Mouse (Mus musculus): ENCODE data around the gene Fhod1. TPM values are rescaled to one million over a fixed set of nuclear protein-coding genes. Genes with fewer than 3 reads are reported as not detected.

The Fhod1 gene
- polyA plus RNA-seq, 1 experiment from 2014 or later, result 0.48 TPM

DNA sequence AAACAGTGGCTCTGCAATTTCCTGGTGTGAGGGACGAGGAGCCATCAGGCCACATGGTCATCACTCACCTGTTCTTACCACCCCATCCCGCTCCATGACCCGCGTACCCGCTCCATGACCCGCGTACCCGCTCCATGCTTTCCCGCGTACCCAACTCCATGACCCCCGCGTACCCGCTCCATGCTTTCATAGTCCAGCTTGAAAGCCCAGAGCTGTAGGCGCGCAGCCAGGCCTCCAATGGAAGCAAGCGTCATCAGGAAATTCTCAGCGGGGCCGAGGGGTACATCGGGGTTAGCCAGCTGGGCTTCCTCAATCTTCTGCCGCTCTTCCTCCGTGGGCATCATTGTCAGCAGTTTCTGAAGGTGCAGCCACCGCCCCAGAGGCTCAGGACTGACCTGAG, 16.3 kb downstream of the Fhod1 start:
- ATAC-seq (replicated peaks), result no peak
- WGBS, result 96% methylated on average over 22 of the region's 22 CpGs
- no peak overlapping the region for H3K4me3 ChIP-seq
- H3K4me2 ChIP-seq (replicated peaks), result no peak overlapping the region
- no peaks in the 10 kb centered on the region for H3K27me3 ChIP-seq
- H3K4me1 ChIP-seq, result peaks cover 9% of the 10 kb centered on the region
- no peak overlapping the region for H3K9ac ChIP-seq (replicated peaks)
- H3K36me3 ChIP-seq, result peaks cover 44% of the 10 kb centered on the region
- no peak overlapping the region for H3K27ac ChIP-seq (replicated peaks)
- no peaks in the 10 kb centered on the region for H3K9me3 ChIP-seq

DNA sequence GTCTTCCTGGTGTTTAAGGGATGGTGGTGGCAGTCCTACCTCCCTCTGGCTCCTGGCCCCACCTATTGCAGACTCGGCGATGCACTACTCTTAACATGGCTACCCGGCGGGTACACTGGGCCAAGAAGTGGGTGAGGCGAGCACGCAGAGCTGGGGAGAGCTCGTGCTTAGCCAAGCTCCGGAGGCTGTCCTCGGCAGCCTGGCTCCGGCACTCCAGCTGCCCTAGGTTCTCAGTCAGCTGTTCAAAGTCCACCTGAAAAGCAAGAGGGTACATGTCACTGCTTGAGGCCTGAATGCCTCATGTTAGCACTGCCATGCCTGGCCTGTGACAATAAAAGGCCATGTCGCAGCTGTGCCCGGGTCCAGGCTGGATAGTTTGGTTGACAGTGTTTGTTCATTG, 17.4 kb downstream of the Fhod1 start:
- no peak overlapping the region for H3K4me3 ChIP-seq
- ATAC-seq (replicated peaks), result no peak
- H3K9ac ChIP-seq (replicated peaks), result no peak overlapping the region
- WGBS, result 94% methylated on average over 12 of the region's 12 CpGs
- no peaks in the 10 kb centered on the region for H3K9me3 ChIP-seq
- H3K27ac ChIP-seq (replicated peaks), result no peak overlapping the region
- H3K4me2 ChIP-seq (replicated peaks), result no peak overlapping the region
- H3K27me3 ChIP-seq, result no peaks in the 10 kb centered on the region
- H3K36me3 ChIP-seq, result peaks cover 44% of the 10 kb centered on the region
- H3K4me1 ChIP-seq, result peaks cover 13% of the 10 kb centered on the region

DNA sequence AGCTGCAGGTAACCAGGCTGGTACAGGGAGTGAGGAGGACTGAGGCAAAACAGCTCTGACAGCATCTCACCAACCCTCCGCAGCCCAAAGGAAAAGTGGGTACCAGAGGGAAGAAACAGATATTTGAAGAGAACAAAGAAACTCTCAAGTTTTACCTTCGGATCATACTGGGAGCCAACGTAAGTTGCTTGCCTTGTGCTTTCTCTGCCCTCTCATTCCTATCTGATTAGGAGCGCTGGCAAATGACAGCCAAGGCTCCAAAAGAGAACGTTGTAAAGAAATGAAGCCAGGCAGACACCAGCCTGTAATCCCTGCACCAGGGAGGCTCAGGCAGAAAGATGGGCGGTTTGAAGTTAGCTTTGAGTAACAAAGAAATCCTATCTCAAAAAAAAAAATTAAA, 20.8 kb downstream of the Fhod1 start:
- Histone ChIP-seq H3K27ac (replicated peaks) (peak overlapping the region; percentile 77; the same call in 1 of the 2 replicates), H3K27me3 (no peaks in the 10 kb centered on the region), H3K36me3 (peaks cover 40% of the 10 kb centered on the region), H3K9ac (replicated peaks) (peak overlapping the region; percentile 55), H3K4me3 (peak overlapping the region; percentile 62), H3K4me1 (peaks cover 19% of the 10 kb centered on the region), H3K9me3 (no peaks in the 10 kb centered on the region), H3K4me2 (replicated peaks) (peak overlapping the region; percentile 69)
- no peak; the same call in 1 of the 2 replicates for ATAC-seq (replicated peaks)
- WGBS, result 38% methylated on average over 6 of the region's 6 CpGs

DNA sequence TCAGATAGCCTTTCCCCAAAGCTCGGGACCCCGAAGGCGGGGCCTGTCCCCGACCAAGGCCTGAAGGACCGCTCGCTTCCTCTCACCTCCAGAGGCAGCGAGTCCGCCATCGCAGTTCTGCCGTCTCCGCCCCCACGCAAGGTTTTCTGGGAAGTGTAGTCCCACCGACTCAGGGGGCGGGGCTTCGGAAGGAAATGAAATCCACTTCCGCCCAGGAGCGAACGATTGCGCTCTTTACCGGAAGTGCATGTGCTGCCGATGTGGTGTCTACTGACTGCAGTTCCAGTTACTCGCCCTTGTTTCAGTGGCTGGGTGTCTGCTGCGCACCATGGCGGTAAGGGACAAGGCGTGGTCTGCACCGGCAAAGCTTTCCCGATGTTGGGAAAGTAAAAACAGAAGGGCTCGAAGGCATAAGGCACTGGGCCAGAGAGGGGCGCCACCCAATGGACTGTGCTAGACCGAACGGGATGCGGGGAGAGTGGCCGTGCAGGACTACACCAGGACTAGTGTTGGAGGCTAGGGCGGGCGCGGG, 21.5 kb downstream of the Fhod1 start, which contains the start of the genes Lrrc29 and Tmem208:
Gene Lrrc29 (minus strand): TSS at position 138 of the 532 bp plus-strand sequence.
Gene Tmem208 (plus strand): TSS at position 214 of the 532 bp plus-strand sequence.
- Histone ChIP-seq H3K9ac (replicated peaks) (peak within 1 kb of the TSS; percentile 69), H3K4me3 (peak within 1 kb of the TSS; percentile 62), H3K27me3 (no peaks in the 10 kb centered on the region), H3K27ac (replicated peaks) (peak within 1 kb of the TSS; percentile 77), H3K4me2 (replicated peaks) (peak within 1 kb of the TSS; percentile 79), H3K9me3 (no peaks in the 10 kb centered on the region), H3K36me3 (peaks cover 38% of the 10 kb centered on the region), H3K4me1 (peaks cover 19% of the 10 kb centered on the region)
- ATAC-seq (replicated peaks), result peak; percentile 94
- WGBS, result 0% methylated on average over 36 of the region's 36 CpGs

DNA sequence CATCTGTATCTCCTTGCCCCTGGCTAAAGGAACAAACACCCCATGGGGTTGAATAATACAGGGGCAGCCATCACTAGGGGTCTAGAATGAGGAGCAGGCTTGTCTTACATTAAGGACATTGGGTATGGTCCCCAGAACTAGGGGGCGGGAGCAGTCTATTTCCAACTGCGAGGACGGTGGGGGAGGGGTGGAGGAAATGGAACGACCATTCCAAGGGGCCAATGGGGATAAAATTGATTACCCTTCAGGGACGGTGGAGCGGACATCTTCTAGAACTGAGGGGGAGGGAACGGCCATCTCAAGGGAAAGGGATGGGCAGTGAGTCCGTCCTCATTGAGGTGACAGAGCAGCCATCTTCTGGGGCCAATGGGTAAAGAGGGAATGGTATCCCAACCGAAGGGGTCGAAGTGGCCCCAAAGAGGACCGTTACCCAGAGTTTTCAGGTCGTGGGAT, 22.1 kb downstream of the Fhod1 start:
- Histone ChIP-seq H3K27me3 (no peaks in the 10 kb centered on the region), H3K27ac (replicated peaks) (peak overlapping the region; percentile 41; the same call in 1 of the 2 replicates), H3K4me3 (peak overlapping the region; percentile 62), H3K9ac (replicated peaks) (peak overlapping the region; percentile 69), H3K9me3 (no peaks in the 10 kb centered on the region), H3K4me1 (peaks cover 19% of the 10 kb centered on the region), H3K4me2 (replicated peaks) (peak overlapping the region; percentile 79), H3K36me3 (peaks cover 33% of the 10 kb centered on the region)
- peak; percentile 63; the same call in 1 of the 2 replicates for ATAC-seq (replicated peaks)
- WGBS, result under 1% methylated on average over 12 of the region's 12 CpGs

DNA sequence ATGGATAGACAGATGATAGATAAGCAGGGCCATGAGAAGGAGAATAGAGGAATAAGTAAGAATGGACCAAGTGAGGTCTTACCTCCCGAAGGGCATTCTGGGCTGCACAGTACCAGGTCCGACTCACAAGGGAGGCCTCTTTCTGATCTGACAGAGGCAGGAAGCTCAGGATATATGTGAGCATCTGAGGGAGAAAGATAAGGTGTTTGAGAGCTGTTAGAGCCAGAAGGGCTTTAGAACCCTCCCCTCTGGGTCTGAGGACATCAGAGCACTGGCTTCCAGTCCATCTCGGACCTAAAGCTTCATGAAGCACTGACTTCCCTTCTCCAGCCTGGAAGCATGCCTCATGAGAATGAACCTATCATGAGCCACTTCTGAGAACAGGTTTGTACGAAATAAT, 24.6 kb downstream of the Fhod1 start:
- Histone ChIP-seq H3K9me3 (no peaks in the 10 kb centered on the region), H3K27me3 (no peaks in the 10 kb centered on the region), H3K36me3 (peaks cover 12% of the 10 kb centered on the region), H3K27ac (replicated peaks) (no peak overlapping the region), H3K4me2 (replicated peaks) (no peak overlapping the region), H3K9ac (replicated peaks) (no peak overlapping the region), H3K4me1 (peaks cover 19% of the 10 kb centered on the region), H3K4me3 (no peak overlapping the region)
- ATAC-seq (replicated peaks), result no peak
- WGBS, result 94% methylated on average over 4 of the region's 4 CpGs

DNA sequence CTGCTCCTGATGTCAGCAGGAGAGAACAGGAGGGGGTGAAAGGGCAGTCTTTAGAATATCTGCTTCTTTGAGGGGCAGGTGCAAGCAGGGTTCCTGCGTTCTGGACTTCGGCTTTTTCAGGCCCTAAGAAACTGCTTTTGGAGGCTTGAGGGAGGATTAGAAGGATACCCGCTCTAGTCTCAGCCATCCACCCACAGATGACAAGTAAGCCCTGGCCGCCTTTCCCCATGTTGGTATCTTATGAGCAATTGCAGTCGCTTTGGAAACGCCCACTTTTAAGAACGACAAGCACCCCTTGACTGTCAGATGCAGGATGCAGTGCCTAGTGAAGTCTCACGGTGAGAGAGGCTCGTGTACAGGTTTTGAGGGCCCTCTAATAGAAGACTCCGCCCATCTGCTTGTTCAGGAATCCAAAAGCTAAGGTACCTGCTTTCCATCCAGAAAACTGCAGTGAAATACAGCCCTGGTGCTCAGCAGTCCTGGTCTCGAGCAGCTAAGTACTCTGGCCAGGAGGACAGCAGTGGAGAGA, 29.0 kb downstream of the Fhod1 start:
- ATAC-seq (replicated peaks), result no peak
- H3K9ac ChIP-seq (replicated peaks), result no peak overlapping the region
- H3K4me1 ChIP-seq, result no peaks in the 10 kb centered on the region
- H3K36me3 ChIP-seq, result peaks cover 34% of the 10 kb centered on the region; the same call in 1 of the 2 replicates
- H3K4me2 ChIP-seq (replicated peaks), result no peak overlapping the region
- WGBS, result 79% methylated on average over 11 of the region's 11 CpGs
- H3K4me3 ChIP-seq, result no peak overlapping the region
- H3K27ac ChIP-seq (replicated peaks), result no peak overlapping the region
- no peaks in the 10 kb centered on the region for H3K9me3 ChIP-seq
- H3K27me3 ChIP-seq, result no peaks in the 10 kb centered on the region

DNA sequence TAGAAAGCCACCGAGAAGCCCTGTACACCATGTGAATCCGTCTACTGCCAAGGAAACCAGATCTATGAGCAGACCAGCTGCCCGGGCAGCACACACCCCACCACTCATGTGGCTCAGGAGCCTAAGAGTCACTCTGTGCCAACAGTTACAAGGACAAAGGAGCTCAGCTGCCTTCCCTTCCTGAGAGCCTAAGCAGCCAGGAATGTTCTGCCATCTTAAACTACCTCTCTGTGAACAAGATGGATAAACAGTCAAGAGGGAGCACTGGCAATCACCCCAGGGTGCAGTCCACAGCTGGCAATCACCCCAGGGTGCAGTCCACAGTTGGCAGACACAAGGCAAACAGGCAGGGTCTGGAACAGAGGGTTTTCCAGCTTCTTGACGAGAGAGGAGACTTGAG, 29.8 kb downstream of the Fhod1 start:
- H3K36me3 ChIP-seq, result peaks cover 38% of the 10 kb centered on the region; the same call in 1 of the 2 replicates
- H3K4me3 ChIP-seq, result no peak overlapping the region
- H3K27ac ChIP-seq (replicated peaks), result no peak overlapping the region
- H3K4me1 ChIP-seq, result no peaks in the 10 kb centered on the region
- no peak overlapping the region for H3K9ac ChIP-seq (replicated peaks)
- ATAC-seq (replicated peaks), result no peak
- no peaks in the 10 kb centered on the region for H3K27me3 ChIP-seq
- no peak overlapping the region for H3K4me2 ChIP-seq (replicated peaks)
- H3K9me3 ChIP-seq, result no peaks in the 10 kb centered on the region
- 74% methylated on average over 4 of the region's 4 CpGs for WGBS

DNA sequence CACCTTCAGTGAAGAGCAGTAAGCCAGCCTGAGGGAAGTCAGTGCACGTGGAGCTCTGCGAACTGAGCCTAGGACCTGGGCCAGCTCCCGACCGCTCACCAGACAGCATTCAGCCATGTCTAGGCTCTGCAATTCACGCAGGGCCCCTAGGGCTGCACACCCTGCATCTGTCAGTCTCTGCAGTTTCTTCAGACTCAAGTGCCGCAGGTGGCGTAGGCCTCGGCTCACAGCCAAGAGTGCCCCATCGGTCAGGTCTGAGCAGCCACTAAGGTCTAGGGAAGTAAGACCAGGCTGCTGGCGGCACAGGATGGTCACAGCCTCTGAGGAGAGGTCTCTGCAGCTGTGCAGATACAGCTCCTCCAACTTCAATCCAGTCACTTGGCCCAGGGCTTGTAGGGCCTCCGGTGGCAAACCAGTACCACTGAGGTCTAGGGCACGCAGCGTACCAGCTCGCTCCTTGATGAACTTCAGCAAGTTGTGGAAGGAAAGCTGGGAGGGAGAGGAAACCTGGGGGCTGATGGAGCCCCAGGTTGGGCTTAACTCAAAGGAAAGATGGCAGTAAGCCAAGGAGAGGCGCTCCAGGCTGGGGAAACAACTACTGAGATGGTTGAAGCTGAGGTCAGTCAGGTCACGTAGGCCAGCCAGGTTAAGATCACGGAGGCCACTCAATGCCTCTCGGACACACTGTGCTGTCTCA, 32.5 kb downstream of the Fhod1 start:
- Histone ChIP-seq H3K4me1 (no peaks in the 10 kb centered on the region), H3K9me3 (no peaks in the 10 kb centered on the region), H3K27me3 (no peaks in the 10 kb centered on the region), H3K4me2 (replicated peaks) (no peak overlapping the region), H3K9ac (replicated peaks) (no peak overlapping the region), H3K27ac (replicated peaks) (no peak overlapping the region), H3K4me3 (no peak overlapping the region), H3K36me3 (peaks cover 47% of the 10 kb centered on the region; the same call in 1 of the 2 replicates)
- no peak; the same call in 1 of the 2 replicates for ATAC-seq (replicated peaks)
- WGBS, result 94% methylated on average over 18 of the region's 18 CpGs

DNA sequence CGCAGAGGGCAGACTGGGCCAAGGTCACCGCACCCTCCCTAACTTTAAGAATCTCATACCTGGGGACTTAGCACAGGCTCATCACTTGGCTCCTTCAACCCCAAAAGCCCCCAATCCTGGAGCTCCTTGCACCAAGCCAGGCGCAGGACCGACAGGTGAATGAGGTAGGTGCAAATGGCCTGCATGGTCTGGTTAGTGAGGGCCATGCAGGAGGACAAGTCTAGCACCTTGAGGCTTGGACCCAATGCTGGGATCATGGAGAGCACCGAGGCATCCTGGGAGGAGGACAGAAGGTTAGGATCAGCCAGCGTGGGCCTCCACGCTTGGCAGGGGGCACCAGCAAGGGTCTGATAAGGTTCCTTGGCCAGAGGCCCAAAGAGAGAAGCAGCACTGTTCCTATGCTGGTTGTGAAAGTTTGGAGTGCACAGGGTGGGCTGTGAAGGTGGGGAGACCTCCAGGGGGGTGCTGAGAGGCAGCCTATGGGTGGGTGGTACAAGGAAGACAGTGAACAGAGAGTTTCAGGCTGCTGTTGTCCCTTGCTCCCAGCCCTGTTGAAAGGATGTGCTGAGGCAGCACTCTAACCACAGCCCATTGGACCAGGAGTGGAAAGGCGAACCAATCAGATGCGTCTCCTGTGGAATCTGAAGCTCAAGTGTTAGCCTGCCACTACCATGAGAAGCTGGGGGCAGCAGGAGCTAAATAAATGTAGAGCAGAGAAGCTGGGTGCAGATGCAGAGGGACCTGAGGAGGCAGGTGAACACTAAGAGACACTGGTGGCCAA, 33.9 kb downstream of the Fhod1 start:
- ATAC-seq (replicated peaks), result no peak
- H3K36me3 ChIP-seq, result peaks cover 43% of the 10 kb centered on the region; the same call in 1 of the 2 replicates

DNA sequence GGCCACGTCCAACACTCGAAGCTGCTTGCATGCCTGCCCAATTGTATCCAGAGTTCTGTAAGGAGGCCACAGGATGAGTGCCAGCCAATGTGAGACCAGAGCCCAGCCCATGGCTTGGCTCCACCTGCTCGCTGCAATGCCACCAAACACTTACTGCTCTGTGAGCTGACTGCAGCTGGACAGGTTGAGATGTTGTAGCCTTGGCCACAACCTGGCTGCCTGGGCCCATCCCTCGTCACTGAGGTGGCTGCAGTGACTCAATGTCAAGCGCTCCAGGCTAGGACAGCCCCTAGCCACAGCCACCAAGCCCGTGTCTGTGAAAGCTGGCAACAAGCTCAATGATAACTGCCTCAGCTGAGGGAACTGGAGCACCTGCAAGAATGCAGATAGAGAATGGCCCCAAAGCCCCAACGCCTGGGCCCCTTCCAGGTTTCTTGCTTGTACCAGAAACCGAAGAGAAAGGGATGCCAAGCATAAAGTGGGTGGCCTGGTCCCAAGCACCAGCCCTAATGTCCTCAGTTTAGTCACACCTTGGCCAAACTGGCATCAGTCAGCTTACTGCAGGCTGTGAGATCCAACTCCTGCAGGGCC, 34.8 kb downstream of the Fhod1 start:
- peaks cover 47% of the 10 kb centered on the region; the same call in 1 of the 2 replicates for H3K36me3 ChIP-seq
- H3K9ac ChIP-seq (replicated peaks), result no peak overlapping the region
- no peak overlapping the region for H3K4me3 ChIP-seq
- H3K4me1 ChIP-seq, result no peaks in the 10 kb centered on the region
- no peak overlapping the region for H3K4me2 ChIP-seq (replicated peaks)
- H3K27me3 ChIP-seq, result no peaks in the 10 kb centered on the region
- no peak for ATAC-seq (replicated peaks)
- WGBS, result 93% methylated on average over 8 of the region's 8 CpGs
- H3K27ac ChIP-seq (replicated peaks), result no peak overlapping the region
- no peaks in the 10 kb centered on the region for H3K9me3 ChIP-seq

More for the DNA sequence above, 33.9 kb downstream of the Fhod1 start:
- H3K4me2 ChIP-seq (replicated peaks), result no peak overlapping the region
- no peak overlapping the region for H3K9ac ChIP-seq (replicated peaks)
- H3K4me3 ChIP-seq, result no peak overlapping the region
- no peaks in the 10 kb centered on the region for H3K4me1 ChIP-seq
- H3K27ac ChIP-seq (replicated peaks), result no peak overlapping the region
- H3K9me3 ChIP-seq, result no peaks in the 10 kb centered on the region
- H3K27me3 ChIP-seq, result no peaks in the 10 kb centered on the region
- 81% methylated on average over 9 of the region's 9 CpGs for WGBS

Measured in forebrain, embryonic 15.5 days (tissue).